Mouse (Mus musculus) liver, adult 2 months (tissue): ENCODE results near the gene Tesmin. TPM values are rescaled to one million over a fixed set of nuclear protein-coding genes. Genes with fewer than 3 reads are reported as not detected.

Experiments used
- DNase-seq: peaks from one replicate; pipeline ENCODE4 v3.0.0-alpha.2; 2011; ENCODE audit warnings: low read depth, low spot score; ENCODE audit errors: extremely low read depth
- H3K27ac ChIP-seq: fragments of 200-500 bp; replicated peaks from 2 replicates; pipeline ENCODE4 v1.5.1; 2012; ENCODE audit warnings: low read depth, mild to moderate bottlenecking, control low read depth, inconsistent platforms, low read length; ENCODE audit not compliant: insufficient read depth
- H3K27me3 ChIP-seq: fragments of 200-500 bp; 2 replicates; pipeline ENCODE4 v1.6.1; 2012; ENCODE audit warnings: mild to moderate bottlenecking, moderate library complexity, low read length, inconsistent platforms; ENCODE audit not compliant: control insufficient read depth, insufficient read depth
- H3K36me3 ChIP-seq: fragments of 200-500 bp; 2 replicates; pipeline ENCODE4 v1.6.1; 2012; ENCODE audit warnings: low read length, inconsistent platforms; ENCODE audit not compliant: control insufficient read depth, insufficient read depth
- H3K4me1 ChIP-seq: fragments of 200-500 bp; 2 replicates; pipeline ENCODE4 v1.6.1; 2011; ENCODE audit warnings: low read length; ENCODE audit not compliant: control insufficient read depth, insufficient read depth
- H3K4me3 ChIP-seq: fragments of 200-500 bp; 2 replicates; pipeline ENCODE4 v1.5.1; 2011; ENCODE audit warnings: low read depth, mild to moderate bottlenecking, control low read depth, low read length, moderate library complexity; ENCODE audit not compliant: insufficient read depth
- H3K79me2 ChIP-seq: fragments of 200-500 bp; 2 replicates; pipeline ENCODE4 v1.6.1; 2012; ENCODE audit warnings: inconsistent platforms, mild to moderate bottlenecking, low read length, moderate library complexity; ENCODE audit not compliant: control insufficient read depth, insufficient read depth
- H3K9ac ChIP-seq: fragments of 200-500 bp; 2 replicates; pipeline ENCODE4 v1.6.1; 2012; ENCODE audit warnings: low read depth, mild to moderate bottlenecking, control low read depth, inconsistent platforms, low read length
- CTCF ChIP-seq: fragments of 200-500 bp; IDR thresholded peaks from 2 replicates; pipeline ENCODE4 v1.5.1; 2011; ENCODE audit warnings: low read depth, low read length, control low read depth
- POLR2A ChIP-seq: fragments of 200-500 bp; IDR thresholded peaks from 2 replicates; pipeline ENCODE4 v1.6.1; 2011; ENCODE audit warnings: low read length, control low read depth; ENCODE audit not compliant: insufficient read depth; ENCODE audit errors: extremely low read depth
- WGBS: fragments of 180-500 bp; shearing (Covaris S2); methylation state at CpG from one replicate; pipeline ENCODE4 v1.1.7; 2018; 5-methylcytosine and 5-hydroxymethylcytosine counted together
- polyA plus RNA-seq: library from polyadenylated mRNA; depleted of rRNA; stranded (reverse); fragments of >200 nt; gene quantifications from 2 replicates; pipeline ENCODE4 v1.2.3, GENCODE M21; 2012
- total RNA-seq: library from RNA; depleted of rRNA; stranded (reverse); fragments of >200 nt; gene quantifications from 2 replicates; pipeline ENCODE4 v1.2.3, GENCODE M21; 2014

The Tesmin gene
- total and polyA plus RNA-seq, 2 experiments, result 0.33 to 0.46 TPM

DNA sequence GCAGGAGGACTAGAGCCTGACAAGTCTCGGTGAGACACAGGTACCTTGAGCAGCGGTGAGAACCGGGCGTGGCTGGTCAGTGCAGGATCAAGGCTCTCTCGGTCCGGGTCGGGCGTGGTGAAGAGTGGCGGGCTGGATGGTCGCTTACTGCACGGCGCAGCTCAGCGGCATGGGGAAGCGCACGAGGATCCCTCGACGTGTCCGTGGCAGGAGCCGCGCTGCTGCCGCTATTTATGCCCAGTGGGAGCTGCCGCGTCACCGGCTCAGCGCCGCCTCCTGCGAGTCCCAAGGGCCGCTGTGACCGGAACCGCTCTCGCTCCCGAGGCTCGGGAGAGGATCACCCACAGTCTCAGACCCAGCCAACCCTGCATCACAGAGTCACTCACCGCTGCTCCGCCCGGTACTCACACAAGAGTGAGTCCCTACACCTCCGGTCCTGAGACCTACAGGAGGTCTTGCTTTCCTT is 25.6 kb downstream of the Tesmin start, which contains the start of gene Gal:
Gal (minus strand) TSS at position 277 of the 466 bp plus-strand sequence.
- no peak within 1 kb of the TSS for H3K9ac ChIP-seq

DNA sequence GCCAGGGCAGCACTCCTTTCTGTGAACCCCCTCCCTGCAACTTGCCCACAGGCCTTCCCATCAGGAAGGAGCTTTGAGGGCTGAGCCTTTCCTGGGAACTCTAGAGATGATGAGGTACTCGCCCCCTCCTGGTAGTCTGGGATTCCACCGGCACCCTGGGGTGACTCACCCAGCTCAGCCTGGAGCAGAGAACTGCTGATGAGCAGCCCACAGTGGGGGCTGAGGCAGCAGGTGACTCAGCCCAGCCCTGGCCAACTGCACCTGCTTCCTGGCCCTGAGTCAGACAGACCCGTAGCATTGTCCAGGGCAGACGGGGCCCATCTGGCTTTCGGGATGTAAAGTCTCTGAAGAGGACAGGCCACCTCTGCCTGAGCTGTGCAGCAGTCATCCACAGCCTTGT is 30.6 kb downstream of the Tesmin start:
- Histone ChIP-seq H3K36me3 (no peaks in the 10 kb centered on the region), H3K4me1 (no peaks in the 10 kb centered on the region), H3K27me3 (no peaks in the 10 kb centered on the region), H3K9ac (no peak overlapping the region), H3K4me3 (no peak overlapping the region), H3K27ac (no peak overlapping the region), H3K79me2 (no peaks in the 10 kb centered on the region)
- TF ChIP-seq POLR2A (no peak), CTCF (no peak)
- WGBS, result 65% methylated on average over 5 of the region's 5 CpGs
- DNase-seq, result no peak

More for the DNA sequence above, 25.6 kb downstream of the Tesmin start, which contains the start of gene Gal:
- H3K79me2 ChIP-seq, result no peaks in the 10 kb centered on the region
- WGBS, result 13% methylated on average over 37 of the region's 37 CpGs
- TF ChIP-seq POLR2A (no peak), CTCF (no peak)
- no peaks in the 10 kb centered on the region for H3K27me3 ChIP-seq
- no peaks in the 10 kb centered on the region for H3K36me3 ChIP-seq
- H3K4me1 ChIP-seq, result no peaks in the 10 kb centered on the region
- no peak for DNase-seq
- H3K27ac ChIP-seq, result no peak within 1 kb of the TSS
- H3K4me3 ChIP-seq, result no peak within 1 kb of the TSS; the same call in 1 of the 2 replicates

DNA sequence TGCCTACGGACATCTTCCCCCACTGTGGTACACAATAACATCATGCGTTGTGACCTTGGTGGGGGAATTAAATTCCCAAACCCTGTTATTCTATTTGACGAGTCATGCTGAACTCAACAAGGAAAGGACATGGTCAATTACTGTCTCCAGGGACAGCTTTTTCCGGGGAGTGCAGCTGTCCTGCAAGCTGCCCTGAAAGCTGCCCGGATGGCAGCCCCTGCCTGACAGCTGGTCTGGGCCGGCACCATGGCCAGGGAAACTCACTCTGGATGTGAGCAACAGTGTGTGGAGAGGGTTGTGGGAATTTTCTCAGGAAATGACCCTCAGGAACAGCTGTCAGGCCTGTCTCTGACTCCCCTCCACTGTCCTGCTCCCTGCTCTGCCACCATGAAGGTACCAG is 33.8 kb downstream of the Tesmin start:
- H3K36me3 ChIP-seq, result no peaks in the 10 kb centered on the region
- no peak overlapping the region for H3K9ac ChIP-seq
- WGBS, result 90% methylated on average over 6 of the region's 6 CpGs
- no peak for TF ChIP-seq POLR2A
- no peak for TF ChIP-seq CTCF
- no peak overlapping the region for H3K4me3 ChIP-seq
- no peak overlapping the region for H3K27ac ChIP-seq
- no peaks in the 10 kb centered on the region for H3K79me2 ChIP-seq
- H3K4me1 ChIP-seq, result no peaks in the 10 kb centered on the region
- DNase-seq, result no peak
- H3K27me3 ChIP-seq, result no peaks in the 10 kb centered on the region

DNA sequence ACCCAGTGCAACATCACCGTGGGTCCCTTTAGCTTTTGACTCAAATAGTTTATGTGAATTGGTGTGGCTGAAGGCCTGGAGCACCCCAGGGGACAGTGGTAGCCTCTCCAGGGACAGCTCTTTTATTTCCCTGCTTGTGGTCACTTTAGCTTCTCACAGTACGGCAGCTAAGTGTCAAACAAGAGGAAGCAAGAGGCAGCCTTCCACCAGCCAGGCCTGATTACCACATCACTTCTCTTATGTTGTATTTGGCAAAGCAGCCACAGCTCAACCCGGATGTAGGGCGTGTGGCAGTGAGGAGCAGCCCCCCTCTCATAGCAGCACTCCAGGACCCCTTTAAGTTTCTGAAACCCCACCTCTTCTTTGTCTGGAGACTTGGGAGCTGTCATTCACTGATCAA is 34.3 kb downstream of the Tesmin start:
- Histone ChIP-seq H3K27me3 (no peaks in the 10 kb centered on the region), H3K27ac (no peak overlapping the region), H3K4me3 (no peak overlapping the region), H3K36me3 (no peaks in the 10 kb centered on the region), H3K79me2 (no peaks in the 10 kb centered on the region), H3K4me1 (no peaks in the 10 kb centered on the region), H3K9ac (no peak overlapping the region)
- WGBS, result 69% methylated on average over 4 of the region's 4 CpGs
- TF ChIP-seq POLR2A, result no peak
- no peak for TF ChIP-seq CTCF
- DNase-seq, result no peak

DNA sequence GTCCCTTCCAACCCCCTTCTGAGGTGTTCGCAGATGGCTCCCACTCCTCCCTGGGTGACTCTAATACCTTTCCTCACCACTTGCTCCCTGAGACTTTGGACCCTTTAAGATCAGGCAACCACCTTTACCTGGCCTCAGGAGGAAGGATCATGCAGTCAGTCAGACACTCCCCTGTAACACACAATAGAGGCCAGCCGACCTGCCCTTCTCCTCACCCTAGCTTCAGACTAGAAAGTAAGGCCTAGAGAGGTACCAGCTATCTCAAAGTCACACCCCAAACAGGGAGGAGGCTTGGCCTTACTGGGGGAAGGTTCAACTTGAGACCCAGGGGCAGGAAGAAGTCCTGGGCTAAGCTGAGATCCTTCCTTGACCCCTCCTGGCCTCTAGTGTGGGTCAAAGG is 35.6 kb downstream of the Tesmin start:
- Histone ChIP-seq H3K9ac (no peak overlapping the region), H3K79me2 (no peaks in the 10 kb centered on the region), H3K27me3 (no peaks in the 10 kb centered on the region), H3K27ac (no peak overlapping the region), H3K4me1 (no peaks in the 10 kb centered on the region), H3K4me3 (no peak overlapping the region), H3K36me3 (no peaks in the 10 kb centered on the region)
- TF ChIP-seq POLR2A (no peak), CTCF (no peak)
- DNase-seq, result no peak
- WGBS, result 96% methylated on average over 2 of the region's 2 CpGs

DNA sequence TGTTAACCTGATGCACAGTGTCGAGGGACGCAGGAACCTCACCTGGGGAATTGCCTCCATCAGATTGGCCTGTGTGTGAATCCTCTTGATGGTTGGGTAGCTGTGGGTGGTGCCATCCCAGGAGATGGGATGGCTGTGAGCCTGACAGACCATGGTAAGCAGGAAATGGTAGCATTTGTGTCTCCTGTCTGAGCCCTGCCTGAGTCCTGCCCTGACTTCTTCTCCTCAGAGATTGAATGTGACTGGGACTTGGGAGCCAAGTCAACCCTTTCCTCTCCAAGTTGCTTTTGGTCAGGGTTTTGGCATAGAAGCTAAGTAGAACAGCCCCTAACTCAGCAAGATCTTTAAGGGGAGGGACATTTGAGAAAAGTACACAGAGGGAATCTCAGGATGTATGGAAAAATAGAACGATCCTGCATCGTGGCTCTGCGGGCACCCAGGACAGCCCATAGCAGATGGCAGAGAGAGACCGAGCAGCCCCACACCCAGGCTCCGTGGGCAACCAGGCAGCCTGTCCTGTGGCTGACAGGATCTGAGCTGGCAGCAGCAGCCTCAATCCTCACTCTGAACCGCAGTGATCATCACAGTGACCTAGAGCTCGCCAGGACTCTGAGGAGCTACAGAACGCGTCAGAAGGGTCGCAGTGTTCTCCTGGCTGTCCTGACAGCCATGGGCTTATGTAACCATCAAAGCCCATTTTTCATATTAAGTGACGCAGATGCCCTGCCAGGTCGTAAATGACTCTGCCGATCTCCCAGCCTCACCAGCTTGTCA is 39.6 kb downstream of the Tesmin start:
- Histone ChIP-seq H3K79me2 (no peaks in the 10 kb centered on the region), H3K4me1 (no peaks in the 10 kb centered on the region), H3K36me3 (no peaks in the 10 kb centered on the region), H3K4me3 (no peak overlapping the region), H3K27ac (no peak overlapping the region), H3K9ac (no peak overlapping the region), H3K27me3 (no peaks in the 10 kb centered on the region)
- no peak for DNase-seq
- 86% methylated on average over 15 of the region's 15 CpGs for WGBS
- TF ChIP-seq CTCF (no peak), POLR2A (no peak)
